In the genomic region with DNA sequence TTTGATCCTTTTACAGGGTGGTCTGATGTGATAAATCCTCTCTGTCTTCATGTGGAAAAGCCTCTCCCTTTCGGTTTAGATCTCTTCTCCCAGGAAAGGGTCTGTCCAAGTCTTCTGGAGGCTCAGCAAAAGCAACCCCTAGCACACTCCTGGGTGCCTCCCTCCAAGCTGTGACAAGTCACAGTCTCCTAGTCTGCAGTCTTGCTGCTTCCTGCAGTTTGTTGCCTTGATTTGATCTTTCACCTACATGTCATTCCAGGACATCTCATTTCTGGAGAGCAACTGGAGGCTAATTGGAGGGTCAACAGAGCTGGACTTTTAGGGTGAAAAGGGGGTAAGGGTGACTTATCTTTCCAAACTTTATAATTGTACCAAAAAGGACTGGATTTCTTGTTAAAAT, we compare ENCODE assay signal across 14 mouse cellular contexts. TPM values are rescaled to one million over a fixed set of nuclear protein-coding genes. Genes with fewer than 3 reads are reported as not detected.
DNase-seq lines count a peak whose midpoint lies in the region; ATAC-seq and TF ChIP-seq lines count a peak whose summit lies in the region.
"Had no signal": no experiment of that assay in that cellular context is flagged by ENCODE, and none has a peak within 500 bp of the region (broad histone marks: within the 10 kb centered on the region; RNA-seq: fewer than 3 reads in every experiment).

No protein-coding gene starts in this region.

- TF ChIP-seq CTCF in heart, postnatal 0 days (IDR thresholded peaks at IDR 0.05; ENCODE audit: low read depth): no peak
- TF ChIP-seq CTCF in embryonic fibroblast, embryonic 13.5 days (IDR thresholded peaks at IDR 0.05; ENCODE audit: borderline replicate concordance, insufficient read depth, low read length): no peak

- no peak for TF ChIP-seq POLR2A in embryonic fibroblast, embryonic 13.5 days (IDR thresholded peaks at IDR 0.05; ENCODE audit: low read depth, low read length)
- no peak for TF ChIP-seq POLR2A in limb, embryonic 14.5 days (IDR thresholded peaks at IDR 0.05; ENCODE audit: borderline replicate concordance, extremely low read depth, insufficient read depth, insufficient read length)

- H3K4me1 ChIP-seq in heart, postnatal 0 days (ENCODE audit: control insufficient read depth, insufficient read depth): peaks cover 41% of the 10 kb centered on the region
- H3K4me1 ChIP-seq in heart, embryonic 12.5 days (replicated peaks): peaks cover 17% of the 10 kb centered on the region
- H3K4me1 ChIP-seq in embryonic fibroblast, embryonic 13.5 days (ENCODE audit: control insufficient read depth, insufficient read depth, low read length): peaks cover 10% of the 10 kb centered on the region
- peaks cover 15% of the 10 kb centered on the region; the same call in 1 of the 2 replicates for H3K4me1 ChIP-seq in limb, embryonic 14.5 days (ENCODE audit: control insufficient read depth, insufficient read depth, low read length)
- no peaks in the 10 kb centered on the region for H3K4me1 ChIP-seq in midbrain, embryonic 16.5 days (ENCODE audit: control insufficient read depth, insufficient read depth, low read length)
- H3K4me1 ChIP-seq: midbrain, embryonic 12.5 days; neural tube, embryonic 15.5 days had no signal

- no peaks in the 10 kb centered on the region for H3K36me3 ChIP-seq in heart, postnatal 0 days (replicated peaks; ENCODE audit: control insufficient read depth, insufficient read depth, low read length)
- H3K36me3 ChIP-seq in heart, embryonic 12.5 days: no peaks in the 10 kb centered on the region
- H3K36me3 ChIP-seq in limb, embryonic 14.5 days (ENCODE audit: control insufficient read depth, insufficient read depth, low read length): no peaks in the 10 kb centered on the region
- no peaks in the 10 kb centered on the region for H3K36me3 ChIP-seq in midbrain, embryonic 16.5 days (ENCODE audit: control insufficient read depth, insufficient read depth, low read length)
- H3K36me3 ChIP-seq: midbrain, embryonic 12.5 days; neural tube, embryonic 15.5 days had no signal

- H3K27me3 ChIP-seq in heart, postnatal 0 days (ENCODE audit: control insufficient read depth, insufficient read depth, low read length): no peaks in the 10 kb centered on the region
- no peaks in the 10 kb centered on the region for H3K27me3 ChIP-seq in heart, embryonic 12.5 days (replicated peaks)
- H3K27me3 ChIP-seq in limb, embryonic 14.5 days (ENCODE audit: control insufficient read depth, insufficient read depth, low read length): no peaks in the 10 kb centered on the region
- no peaks in the 10 kb centered on the region for H3K27me3 ChIP-seq in midbrain, embryonic 16.5 days (ENCODE audit: control insufficient read depth, insufficient read depth, low read depth, low read length)
- H3K27me3 ChIP-seq: midbrain, embryonic 12.5 days; neural tube, embryonic 15.5 days had no signal

- no peak for DNase-seq in heart, postnatal 0 days (ENCODE audit: low spot score)
- peak; percentile 45 for DNase-seq in adipocyte (ENCODE audit: low spot score)
- DNase-seq in limb, embryonic 14.5 days (ENCODE audit: low spot score): no peak
- DNase-seq in thymus, postnatal 25 days: no peak
- no peak for DNase-seq in spleen, postnatal 4 days (ENCODE audit: low spot score in 2 of 2)
- DNase-seq: right cerebral cortex, postnatal 14 days had no signal

- ATAC-seq in heart, postnatal 0 days (ENCODE audit: insufficient read depth, low read depth): no peak
- ATAC-seq in heart, embryonic 12.5 days (ENCODE audit: insufficient number of reproducible peaks, low FRiP score): no peak
- no peak for ATAC-seq in limb, embryonic 14.5 days (ENCODE audit: low FRiP score, low read depth)
- no peak for ATAC-seq in midbrain, embryonic 16.5 days

- H3K4me2 ChIP-seq in heart, postnatal 0 days (ENCODE audit: low read depth, low read length): no peak overlapping the region
- H3K4me2 ChIP-seq in heart, embryonic 12.5 days: no peak overlapping the region
- H3K4me2 ChIP-seq in limb, embryonic 14.5 days (replicated peaks; ENCODE audit: low read depth, low read length, severe bottlenecking): no peak overlapping the region
- H3K4me2 ChIP-seq in midbrain, embryonic 16.5 days (ENCODE audit: low read length): no peak overlapping the region
- H3K4me2 ChIP-seq: midbrain, embryonic 12.5 days; neural tube, embryonic 15.5 days had no signal

- peak overlapping the region; percentile 65 for H3K27ac ChIP-seq in heart, postnatal 0 days (ENCODE audit: low read depth)
- no peak overlapping the region for H3K27ac ChIP-seq in heart, embryonic 12.5 days (ENCODE audit: poor library complexity, severe bottlenecking)
- peak overlapping the region; percentile 89 for H3K27ac ChIP-seq in embryonic fibroblast, embryonic 13.5 days (ENCODE audit: insufficient read depth, low read length)
- peak overlapping the region; percentile 65 for H3K27ac ChIP-seq in limb, embryonic 14.5 days (replicated peaks; ENCODE audit: low read depth, low read length)
- no peak overlapping the region for H3K27ac ChIP-seq in midbrain, embryonic 16.5 days (ENCODE audit: low read length)
- H3K27ac ChIP-seq: midbrain, embryonic 12.5 days; neural tube, embryonic 15.5 days had no signal

- H3K4me3 ChIP-seq in heart, postnatal 0 days (ENCODE audit: low read depth, low read length): no peak overlapping the region
- no peak overlapping the region for H3K4me3 ChIP-seq in heart, embryonic 12.5 days
- no peak overlapping the region for H3K4me3 ChIP-seq in embryonic fibroblast, embryonic 13.5 days (ENCODE audit: insufficient read depth, low read length)
- no peak overlapping the region for H3K4me3 ChIP-seq in limb, embryonic 14.5 days (replicated peaks; ENCODE audit: low read length)
- H3K4me3 ChIP-seq in midbrain, embryonic 16.5 days (ENCODE audit: low read depth, low read length): no peak overlapping the region
- H3K4me3 ChIP-seq: midbrain, embryonic 12.5 days; neural tube, embryonic 15.5 days had no signal

- no peak for TF ChIP-seq EP300 in heart, postnatal 0 days (IDR thresholded peaks at IDR 0.05; ENCODE audit: low read depth)

- H3K9ac ChIP-seq in heart, postnatal 0 days (replicated peaks; ENCODE audit: low read depth, low read length): no peak overlapping the region
- no peak overlapping the region for H3K9ac ChIP-seq in heart, embryonic 12.5 days
- H3K9ac ChIP-seq in limb, embryonic 14.5 days (ENCODE audit: low read depth, low read length, severe bottlenecking): no peak overlapping the region
- H3K9ac ChIP-seq in midbrain, embryonic 16.5 days (ENCODE audit: low read depth, low read length): no peak overlapping the region
- H3K9ac ChIP-seq: midbrain, embryonic 12.5 days; neural tube, embryonic 15.5 days had no signal

- H3K9me3 ChIP-seq in heart, postnatal 0 days (replicated peaks; ENCODE audit: control insufficient read depth, low read length): 0 out of 2 replicates have a peak, but pooled peaks cover 3% of the 10 kb centered on the region
- no peaks in the 10 kb centered on the region for H3K9me3 ChIP-seq in heart, embryonic 12.5 days (replicated peaks)
- no peaks in the 10 kb centered on the region for H3K9me3 ChIP-seq in limb, embryonic 14.5 days (ENCODE audit: control insufficient read depth, low read length)
- no peaks in the 10 kb centered on the region; the same call in 1 of the 2 replicates for H3K9me3 ChIP-seq in midbrain, embryonic 16.5 days (replicated peaks; ENCODE audit: control insufficient read depth, low read length, poor library complexity, severe bottlenecking)
- H3K9me3 ChIP-seq: midbrain, embryonic 12.5 days; neural tube, embryonic 15.5 days had no signal

- WGBS in heart, postnatal 0 days: 19% methylated on average over 1 of the region's 1 CpGs
- 31% methylated on average over 1 of the region's 1 CpGs for WGBS in heart, embryonic 12.5 days
- 24% methylated on average over 1 of the region's 1 CpGs for WGBS in limb, embryonic 14.5 days
- WGBS in midbrain, embryonic 16.5 days: 62% methylated on average over 1 of the region's 1 CpGs

RNA-seq across cellular contexts. Expression of a gene that starts 24.8 kb away (rescaled TPM):
- not detected in 2 replicates for total RNA-seq in heart, postnatal 0 days (2014; rRNA removed; ENCODE audit: low replicate concordance)
- polyA plus RNA-seq in heart, postnatal 0 days (2015; fragmentation: Nextera tagmentation; extraction: Ambion mirVana): not detected in 2 replicates
- not detected in 2 replicates for polyA plus RNA-seq in heart, embryonic 12.5 days (2016; fragmentation: Nextera tagmentation; extraction: Ambion mirVana)
- polyA plus RNA-seq in embryonic fibroblast, embryonic 13.5 days (2011; ENCODE audit: insufficient read length, low read depth, missing spikeins): not detected in 2 replicates
- polyA plus RNA-seq in limb, embryonic 14.5 days (2012; rRNA removed): not detected in 2 replicates
- not detected in 2 replicates for polyA plus RNA-seq in limb, embryonic 14.5 days (2014; fragmentation: Nextera tagmentation; extraction: Ambion mirVana)
- not detected in 2 replicates for polyA plus RNA-seq in midbrain, embryonic 16.5 days (2015; fragmentation: Nextera tagmentation; extraction: Ambion mirVana)
- total RNA-seq: left cerebral cortex, postnatal 36 days had no signal
- polyA plus RNA-seq: cortical plate, adult 2 months; heart, embryonic 14.5 days; midbrain, embryonic 12.5 days; neural tube, embryonic 15.5 days had no signal

Comparison
In these comparisons a context has a peak if more than half of its experiments do, and no peak if none do; other contexts are left out.
1. H3K27ac ChIP-seq: peak in heart, postnatal 0 days (single experiment), embryonic fibroblast, embryonic 13.5 days (single experiment) and limb, embryonic 14.5 days (single experiment); none in heart, embryonic 12.5 days (single experiment) and midbrain, embryonic 16.5 days (single experiment).